Mouse (Mus musculus): ENCODE data around the gene Nedd9. TPM values are rescaled to one million over a fixed set of nuclear protein-coding genes. Genes with fewer than 3 reads are reported as not detected.
A peak's percentile ranks its signal among the peaks of the same experiment; 100 is the strongest.
"Not testable (repeated sequence)": the region's sequence is repeated elsewhere in the genome, so short reads cannot be mapped to it uniquely, and the experiment has no call there.

Nedd9 gene
- polyA plus RNA-seq, 1 experiment from 2014 or later, result 11.1 TPM

- not testable (repeated sequence) for H3K27ac ChIP-seq; H3K36me3 ChIP-seq; H3K4me3 ChIP-seq; H3K27me3 ChIP-seq (ENCODE audit: low read depth, poor library complexity, severe bottlenecking); DNase-seq (ENCODE audit: low spot score); H3K9me3 ChIP-seq (replicated peaks); H3K4me1 ChIP-seq
- 75% methylated on average over 1 of the region's 1 CpGs for whole genome bisulfite sequencing
Measured at GRCm38 (mm10) chr13:41366609-41367008, 120.6 kb downstream of the Nedd9 start.

DNA sequence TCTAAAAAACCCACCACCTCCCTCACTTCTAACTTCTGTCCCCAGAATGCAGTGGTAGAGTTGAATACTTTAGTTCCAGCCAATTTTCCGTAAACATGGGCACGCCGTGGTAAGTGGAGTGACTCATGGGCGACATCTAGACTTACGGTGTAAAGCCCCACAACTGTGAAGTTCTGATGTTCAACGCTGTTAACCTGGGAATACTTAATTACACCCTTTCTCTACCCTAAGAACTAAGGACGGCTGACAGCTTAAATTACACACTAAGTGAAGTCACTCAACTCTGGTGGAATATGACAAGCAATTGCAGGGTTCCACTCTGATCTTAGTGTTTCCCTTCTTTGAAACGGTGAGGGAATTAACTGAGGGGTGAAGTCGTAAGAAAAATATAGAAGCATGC lies 122.9 kb downstream of the Nedd9 start:
- Histone ChIP-seq H3K4me3 (no peak overlapping the region), H3K27me3 (ENCODE audit: low read depth, poor library complexity, severe bottlenecking) (no peaks in the 10 kb centered on the region; the same call in 1 of the 2 replicates), H3K27ac (no peak overlapping the region), H3K9me3 (replicated peaks) (no peaks in the 10 kb centered on the region), H3K36me3 (no peaks in the 10 kb centered on the region), H3K4me1 (peaks cover 13% of the 10 kb centered on the region)
- no peak for DNase-seq (ENCODE audit: low spot score)
- 75% methylated on average over 9 of the region's 9 CpGs for WGBS

- no peak for DNase-seq (ENCODE audit: low spot score)
- H3K4me1 ChIP-seq, result peaks cover 21% of the 10 kb centered on the region
- no peaks in the 10 kb centered on the region for H3K9me3 ChIP-seq (replicated peaks)
- H3K27ac ChIP-seq, result no peak overlapping the region
- no peaks in the 10 kb centered on the region for H3K36me3 ChIP-seq
- H3K4me3 ChIP-seq, result no peak overlapping the region
- H3K27me3 ChIP-seq (ENCODE audit: low read depth, poor library complexity, severe bottlenecking), result no peaks in the 10 kb centered on the region; the same call in 1 of the 2 replicates
- 85% methylated on average over 6 of the region's 6 CpGs for WGBS
Measured at GRCm38 (mm10) chr13:41362909-41363308, 124.3 kb downstream of the Nedd9 start.

DNA sequence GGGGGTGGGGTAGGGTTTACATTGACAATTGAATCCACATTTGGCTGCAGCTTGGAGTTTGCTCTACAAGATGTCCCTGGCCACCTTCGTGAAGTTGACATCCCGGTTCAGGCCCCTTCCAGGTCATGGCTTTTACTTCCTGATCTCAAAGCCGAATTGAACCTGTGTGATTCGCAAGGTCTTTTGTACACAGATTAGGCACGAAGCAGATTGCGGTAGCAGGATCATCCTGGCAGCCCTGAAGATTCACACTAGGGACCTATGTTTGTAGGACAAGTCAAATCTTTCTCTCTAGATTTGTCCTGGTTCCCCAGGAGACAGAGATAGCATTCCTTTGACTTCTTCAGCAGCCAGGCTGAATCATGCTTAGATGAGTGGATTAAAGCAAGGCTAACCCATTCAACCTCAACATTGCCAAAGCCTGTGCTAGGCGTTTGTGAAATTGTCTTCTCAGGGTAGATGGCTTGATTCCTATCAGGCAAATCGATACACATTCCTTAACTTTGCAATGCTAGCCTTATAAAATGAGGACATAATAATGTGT lies 126.8 kb downstream of the Nedd9 start:
- peak; percentile 36 for DNase-seq (ENCODE audit: low spot score)
- H3K27ac ChIP-seq, result peak overlapping the region; percentile 86; the same call in 1 of the 2 replicates

GRCm38 (mm10) chr13:41359330-41360215 lies 127.6 kb downstream of the Nedd9 start:
- Histone ChIP-seq H3K4me1 (peaks cover 42% of the 10 kb centered on the region), H3K27ac (peak overlapping the region; percentile 86)
- peak; percentile 56 for DNase-seq (ENCODE audit: low spot score)

More for the DNA sequence above, 126.8 kb downstream of the Nedd9 start:
- Histone ChIP-seq H3K9me3 (replicated peaks) (no peaks in the 10 kb centered on the region), H3K4me1 (peaks cover 39% of the 10 kb centered on the region), H3K4me3 (no peak overlapping the region), H3K27me3 (ENCODE audit: low read depth, poor library complexity, severe bottlenecking) (no peaks in the 10 kb centered on the region; the same call in 1 of the 2 replicates), H3K36me3 (no peaks in the 10 kb centered on the region)
- WGBS, result 35% methylated on average over 8 of the region's 8 CpGs

GRCm38 (mm10) chr13:41358480-41359180 lies 128.5 kb downstream of the Nedd9 start:
- H3K36me3 ChIP-seq, result no peaks in the 10 kb centered on the region
- peak overlapping the region; percentile 86 for H3K27ac ChIP-seq
- H3K4me1 ChIP-seq, result peaks cover 47% of the 10 kb centered on the region
- H3K4me3 ChIP-seq, result peak overlapping the region; percentile 65
- WGBS, result under 1% methylated on average over 42 of the region's 42 CpGs
- no peaks in the 10 kb centered on the region for H3K9me3 ChIP-seq (replicated peaks)
- DNase-seq (ENCODE audit: low spot score), result peak; percentile 93
- H3K27me3 ChIP-seq (ENCODE audit: low read depth, poor library complexity, severe bottlenecking), result no peaks in the 10 kb centered on the region; the same call in 1 of the 2 replicates

More at GRCm38 (mm10) chr13:41359330-41360215, 127.6 kb downstream of the Nedd9 start:
- no peaks in the 10 kb centered on the region for H3K36me3 ChIP-seq
- WGBS, result 2% methylated on average over 16 of the region's 16 CpGs
- H3K4me3 ChIP-seq, result peak overlapping the region; percentile 65
- H3K9me3 ChIP-seq (replicated peaks), result no peaks in the 10 kb centered on the region
- no peaks in the 10 kb centered on the region; the same call in 1 of the 2 replicates for H3K27me3 ChIP-seq (ENCODE audit: low read depth, poor library complexity, severe bottlenecking)

DNA sequence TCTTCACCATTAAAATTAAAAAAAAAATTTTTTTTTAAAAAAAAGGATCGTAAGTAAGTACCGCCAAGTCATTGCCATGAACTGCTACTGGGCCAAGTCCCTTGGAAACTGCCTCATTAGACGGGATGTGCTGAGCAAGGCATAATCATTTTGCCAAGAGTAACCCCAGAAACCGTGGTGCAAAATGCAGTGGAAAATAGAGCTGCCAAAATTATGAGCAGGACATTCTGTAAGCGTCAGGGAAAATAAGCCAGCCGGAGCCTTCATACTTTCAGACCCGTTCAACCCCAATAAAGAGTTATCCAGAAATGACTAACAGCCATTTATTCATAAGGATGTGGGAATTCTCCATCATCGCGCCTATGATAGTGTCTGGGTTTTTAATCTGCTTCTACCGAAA lies 129.2 kb downstream of the Nedd9 start:
- Histone ChIP-seq H3K9me3 (replicated peaks) (no peaks in the 10 kb centered on the region), H3K27me3 (ENCODE audit: low read depth, poor library complexity, severe bottlenecking) (no peaks in the 10 kb centered on the region; the same call in 1 of the 2 replicates), H3K4me1 (peaks cover 47% of the 10 kb centered on the region), H3K27ac (peak overlapping the region; percentile 86; the same call in 1 of the 2 replicates), H3K4me3 (peak overlapping the region; percentile 65), H3K36me3 (no peaks in the 10 kb centered on the region)
- peak; percentile 31 for DNase-seq (ENCODE audit: low spot score)
- WGBS, result 32% methylated on average over 10 of the region's 10 CpGs

DNA sequence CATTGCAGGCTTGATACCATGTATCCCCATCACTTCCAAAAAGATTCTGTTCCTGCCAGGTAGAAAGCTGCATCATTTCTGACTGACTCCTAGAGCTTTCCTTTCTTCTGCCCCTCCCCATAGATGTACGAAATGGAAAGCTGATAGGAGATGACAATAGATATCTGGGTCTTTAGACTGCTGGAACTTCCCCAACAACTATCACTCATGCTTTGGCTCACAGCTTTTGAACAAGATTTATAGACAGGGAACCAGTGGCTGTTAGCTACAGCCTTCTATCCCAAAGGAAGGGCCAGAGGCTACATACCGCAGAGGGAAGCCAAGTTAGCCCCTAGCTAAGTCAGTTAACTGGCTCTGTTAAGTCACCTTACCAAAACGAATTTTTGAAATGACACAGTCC lies 129.6 kb downstream of the Nedd9 start:
- DNase-seq (ENCODE audit: low spot score), result no peak
- WGBS, result 52% methylated on average over 3 of the region's 3 CpGs
- Histone ChIP-seq H3K4me1 (peaks cover 47% of the 10 kb centered on the region), H3K27me3 (ENCODE audit: low read depth, poor library complexity, severe bottlenecking) (no peaks in the 10 kb centered on the region; the same call in 1 of the 2 replicates), H3K27ac (no peak overlapping the region), H3K36me3 (no peaks in the 10 kb centered on the region), H3K9me3 (replicated peaks) (no peaks in the 10 kb centered on the region), H3K4me3 (peak overlapping the region; percentile 65)

GRCm38 (mm10) chr13:41357161-41357560 lies 130.0 kb downstream of the Nedd9 start:
- 0 out of 2 replicates have a peak overlapping the region, but pooled peaks have one; percentile 65 for H3K4me3 ChIP-seq
- H3K9me3 ChIP-seq (replicated peaks), result no peaks in the 10 kb centered on the region
- no peaks in the 10 kb centered on the region; the same call in 1 of the 2 replicates for H3K27me3 ChIP-seq (ENCODE audit: low read depth, poor library complexity, severe bottlenecking)
- H3K27ac ChIP-seq, result no peak overlapping the region
- WGBS, result 81% methylated on average over 4 of the region's 4 CpGs
- H3K36me3 ChIP-seq, result no peaks in the 10 kb centered on the region
- DNase-seq (ENCODE audit: low spot score), result no peak
- H3K4me1 ChIP-seq, result peaks cover 47% of the 10 kb centered on the region

DNA sequence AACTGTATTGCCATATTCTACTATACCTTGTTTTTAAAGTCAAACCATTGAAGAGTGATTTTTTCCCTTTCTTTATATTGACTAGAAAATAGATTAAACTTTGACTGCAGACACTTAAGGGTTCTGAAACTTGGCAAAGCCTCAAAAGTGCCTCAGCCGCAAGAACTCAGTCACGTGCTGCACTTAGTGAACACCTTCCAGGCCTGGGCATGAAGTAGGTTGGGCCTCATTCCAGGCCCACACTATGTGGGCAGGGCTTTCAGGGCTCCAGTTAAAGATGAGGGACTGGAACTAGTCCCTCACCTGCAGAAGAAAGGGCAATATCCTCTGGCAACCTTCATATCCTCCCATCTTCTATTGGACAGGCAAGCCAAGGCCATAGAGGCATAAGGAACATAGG lies 131.6 kb downstream of the Nedd9 start:
- H3K9me3 ChIP-seq (replicated peaks), result no peaks in the 10 kb centered on the region
- WGBS, result 85% methylated on average over 2 of the region's 2 CpGs
- no peak for DNase-seq (ENCODE audit: low spot score)
- H3K27me3 ChIP-seq (ENCODE audit: low read depth, poor library complexity, severe bottlenecking), result no peaks in the 10 kb centered on the region; the same call in 1 of the 2 replicates
- no peaks in the 10 kb centered on the region for H3K36me3 ChIP-seq
- no peak overlapping the region for H3K27ac ChIP-seq
- no peak overlapping the region for H3K4me3 ChIP-seq
- peaks cover 47% of the 10 kb centered on the region for H3K4me1 ChIP-seq

DNA sequence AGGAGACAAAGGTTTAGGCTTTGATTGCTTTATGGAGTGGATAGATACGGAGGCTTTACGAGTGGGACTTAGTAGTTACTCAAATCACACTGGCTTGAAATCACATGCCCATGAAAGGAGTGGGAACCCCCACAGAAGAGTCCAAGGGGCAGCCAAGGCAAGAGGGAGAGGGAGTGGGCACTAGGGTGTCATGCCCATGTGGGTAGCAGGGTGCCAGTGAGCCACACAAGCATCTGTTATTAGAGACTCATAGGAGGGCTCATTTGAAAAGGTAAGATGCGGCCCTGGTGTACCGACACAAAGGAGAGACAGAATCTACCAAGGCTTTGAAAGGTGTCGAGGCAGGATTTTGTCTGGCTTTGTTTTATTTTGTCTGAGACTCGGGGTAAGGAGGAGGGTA lies 132.6 kb downstream of the Nedd9 start:
- Histone ChIP-seq H3K27ac (no peak overlapping the region), H3K27me3 (ENCODE audit: low read depth, poor library complexity, severe bottlenecking) (no peaks in the 10 kb centered on the region), H3K4me3 (no peak overlapping the region), H3K9me3 (replicated peaks) (no peaks in the 10 kb centered on the region), H3K36me3 (no peaks in the 10 kb centered on the region), H3K4me1 (peaks cover 38% of the 10 kb centered on the region)
- no peak for DNase-seq (ENCODE audit: low spot score)
- 64% methylated on average over 6 of the region's 6 CpGs for WGBS

DNA sequence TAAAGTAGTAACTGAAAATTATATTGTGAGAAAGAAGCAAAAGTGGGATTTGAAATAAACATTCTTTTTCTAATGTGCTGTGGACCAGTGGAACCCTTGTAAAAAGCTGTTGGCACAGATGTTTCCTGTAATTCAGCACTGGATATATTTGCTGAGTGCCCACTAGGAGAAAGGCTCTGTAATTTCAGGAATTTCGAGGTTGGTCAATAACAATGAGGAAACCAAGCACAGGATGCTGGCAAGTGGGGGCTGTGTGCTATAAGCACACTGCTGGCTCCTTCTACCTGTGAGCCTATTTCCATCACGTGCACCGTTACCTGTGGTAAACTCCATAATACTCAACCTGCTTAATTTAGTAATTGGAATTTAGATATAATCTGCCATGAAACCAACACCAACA lies 133.5 kb downstream of the Nedd9 start:
- 82% methylated on average over 3 of the region's 3 CpGs for WGBS
- peaks cover 33% of the 10 kb centered on the region for H3K4me1 ChIP-seq
- no peaks in the 10 kb centered on the region for H3K9me3 ChIP-seq (replicated peaks)
- no peaks in the 10 kb centered on the region for H3K36me3 ChIP-seq
- DNase-seq (ENCODE audit: low spot score), result no peak
- no peak overlapping the region for H3K4me3 ChIP-seq
- H3K27me3 ChIP-seq (ENCODE audit: low read depth, poor library complexity, severe bottlenecking), result no peaks in the 10 kb centered on the region
- no peak overlapping the region for H3K27ac ChIP-seq
